Mouse (Mus musculus) adrenal gland, postnatal 0 days (tissue): ENCODE data around the gene Olfr1316. TPM values are rescaled to one million over a fixed set of nuclear protein-coding genes. Genes with fewer than 3 reads are reported as not detected.

Experiments
- polyA plus RNA-seq: library from polyadenylated mRNA; unstranded; fragments of >200 nt; fragmentation: Nextera tagmentation; extraction: Ambion mirVana; gene quantifications from 2 replicates; pipeline ENCODE4 v1.2.1, GENCODE M21; 2015

Olfr1316 gene
- not detected in 2 replicates for polyA plus RNA-seq

DNA sequence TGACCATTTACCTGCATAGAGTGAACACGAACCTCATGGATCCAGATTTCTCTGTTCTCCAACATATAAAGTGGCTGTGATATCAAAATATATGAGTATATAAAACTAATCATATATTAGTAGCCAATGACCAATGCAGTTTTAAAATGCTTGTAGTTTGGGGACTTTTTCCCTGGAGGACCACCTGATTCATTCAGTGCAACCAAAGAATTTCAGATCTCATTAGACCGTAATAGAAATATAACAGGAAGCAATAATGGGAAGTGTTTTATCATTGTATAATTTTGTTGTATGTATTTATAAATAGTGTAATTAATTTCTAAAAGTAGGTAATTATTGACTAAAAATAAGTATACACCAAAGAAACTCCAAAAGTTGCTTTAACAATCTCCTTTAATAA, at the start of gene Olfr1316:
Gene Olfr1316 (minus strand): TSS at position 101 of the 400 bp plus-strand sequence.

DNA sequence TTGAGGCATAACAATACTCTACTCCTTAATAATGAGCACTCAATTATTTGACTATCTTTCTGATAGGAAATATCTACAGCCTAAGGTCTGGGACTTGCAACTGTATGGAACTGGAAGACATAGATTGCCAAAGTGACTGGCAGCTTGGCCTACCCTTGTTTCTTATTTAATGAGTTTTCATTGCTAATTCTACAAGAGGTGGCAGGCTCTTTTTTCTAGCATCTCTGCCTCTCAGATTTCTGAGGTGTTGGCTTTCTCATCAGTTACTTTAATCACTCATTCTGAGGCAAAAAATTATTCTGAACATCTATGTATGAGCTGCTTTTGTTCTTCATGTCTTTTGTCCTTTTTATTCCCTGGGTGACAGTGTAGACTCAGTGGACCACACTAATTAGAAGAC, 19.1 kb upstream of the Olfr1316 start, which contains the start of gene Olfr1318:
Gene Olfr1318 (plus strand): TSS at position 301 of the 400 bp plus-strand sequence.

DNA sequence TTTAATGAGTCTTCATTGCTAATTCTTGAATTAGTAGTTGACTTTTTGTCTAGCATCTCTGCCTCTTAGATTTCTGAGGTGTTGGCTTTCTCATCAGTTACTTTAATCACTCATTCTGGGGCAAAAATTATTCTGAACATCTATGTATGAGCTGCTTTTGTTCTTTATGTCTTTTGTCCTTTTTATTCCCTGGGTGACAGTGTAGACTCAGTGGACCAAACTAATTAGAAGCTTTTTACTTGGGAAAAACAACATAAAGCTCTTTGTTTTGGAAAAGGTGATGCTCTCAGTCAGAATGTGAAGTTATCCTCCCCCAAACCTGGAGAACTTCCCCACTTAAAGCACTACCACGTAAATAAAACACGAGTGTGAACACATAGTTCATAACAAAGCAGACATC, 5.3 kb upstream of the Olfr1316 start, which contains the start of gene Olfr1317:
Gene Olfr1317 (plus strand): TSS at position 301 of the 400 bp plus-strand sequence.

GRCm38 (mm10) chr2:112115340-112115739, 19.4 kb downstream of the Olfr1316 start, which contains the start of gene Olfr1315-ps1:
Olfr1315-ps1 (minus strand) TSS chr2:112115440.

DNA sequence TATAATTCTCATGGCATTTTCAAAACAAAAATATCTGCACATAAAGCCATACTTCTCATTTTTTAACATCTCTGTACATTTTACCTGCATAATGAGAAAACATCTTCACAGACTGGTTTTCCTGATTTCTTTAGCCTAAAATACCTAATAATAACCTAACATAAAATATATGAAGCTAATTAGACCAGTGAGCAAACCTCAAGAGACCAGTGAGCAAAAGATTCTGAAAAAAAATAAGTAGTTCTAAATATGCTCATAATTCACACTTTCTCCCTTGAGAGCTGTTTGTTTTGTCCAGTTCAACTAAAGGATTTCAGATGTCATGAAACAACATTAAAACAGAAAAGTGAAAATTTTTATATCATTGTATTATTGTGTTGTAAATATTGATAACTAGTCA, 38.1 kb downstream of the Olfr1316 start, which contains the start of gene Olfr1314:
Gene Olfr1314 (minus strand): TSS at position 101 of the 400 bp plus-strand sequence.

GRCm38 (mm10) chr2:112077743-112078142, 57.0 kb downstream of the Olfr1316 start, which contains the start of gene Olfr1313:
Olfr1313 (minus strand) TSS chr2:112077843.

Other genes with a start within 250 kb of the Olfr1316 start
- not detected in 2 replicates for gene Olfr1306, start 218.7 kb downstream of the Olfr1316 start, polyA plus RNA-seq
- not detected in 2 replicates for gene Olfr1307, start 185.5 kb downstream of the Olfr1316 start, polyA plus RNA-seq
- not detected in 2 replicates for gene Olfr1308, start 170.0 kb downstream of the Olfr1316 start, polyA plus RNA-seq
- not detected in 2 replicates for gene Olfr1309, start 144.7 kb downstream of the Olfr1316 start, polyA plus RNA-seq
- gene Olfr1310, start 122.3 kb downstream of the Olfr1316 start, polyA plus RNA-seq: not detected in 2 replicates
- gene Olfr1311, start 110.6 kb downstream of the Olfr1316 start, polyA plus RNA-seq: not detected in 2 replicates
- not detected in 2 replicates for gene Olfr1312, start 84.7 kb downstream of the Olfr1316 start, polyA plus RNA-seq
- gene Olfr1313, start 57.1 kb downstream of the Olfr1316 start, polyA plus RNA-seq: not detected in 2 replicates
- not detected in 2 replicates for gene Olfr1314, start 38.2 kb downstream of the Olfr1316 start, polyA plus RNA-seq
- not detected in 2 replicates for gene Olfr1315-ps1, start 19.5 kb downstream of the Olfr1316 start, polyA plus RNA-seq
- not detected in 2 replicates for gene Olfr1317, start 5.4 kb upstream of the Olfr1316 start, polyA plus RNA-seq
- 0.03 TPM in 1 of 2 replicates, not detected in the other for gene Olfr1318, start 19.2 kb upstream of the Olfr1316 start, polyA plus RNA-seq
- 6.7 and 9.5 TPM in 2 replicates for gene Lpcat4, start 104.5 kb upstream of the Olfr1316 start, polyA plus RNA-seq
- gene Nutm1, start 124.3 kb upstream of the Olfr1316 start, polyA plus RNA-seq: 0.05 TPM in 1 of 2 replicates, not detected in the other
- 337 and 398 TPM in 2 replicates for gene Nop10, start 126.9 kb upstream of the Olfr1316 start, polyA plus RNA-seq
- gene Slc12a6, start 130.8 kb upstream of the Olfr1316 start, polyA plus RNA-seq: 8.2 and 9.0 TPM in 2 replicates
- not detected in 2 replicates for gene Gm21985, start 131.3 kb upstream of the Olfr1316 start, polyA plus RNA-seq
- 143 and 157 TPM in 2 replicates for gene Emc4, start 233.1 kb upstream of the Olfr1316 start, polyA plus RNA-seq
- 24.0 and 25.0 TPM in 2 replicates for gene Katnbl1, start 244.2 kb upstream of the Olfr1316 start, polyA plus RNA-seq